Mouse (Mus musculus) retina, adult 2 months (tissue): ENCODE results near the gene Olfr685.

Experiments used
- DNase-seq: peaks from one replicate; pipeline ENCODE4 v3.0.0-alpha.2; 2012; ENCODE audit warnings: low read depth, low spot score

Olfr685 gene

GRCm38 (mm10) chr7:105185912-105186311 lies at the start of gene Olfr685:
Olfr685 (minus strand) TSS chr7:105186012.
- DNase-seq: no peak

- DNase-seq: no peak
Observed at GRCm38 (mm10) chr7:105229386-105229785, 43.6 kb upstream of the Olfr685 start.

GRCm38 (mm10) chr7:105228138-105228537 lies 42.3 kb upstream of the Olfr685 start:
- no peak for DNase-seq

- no peak for DNase-seq
Observed at GRCm38 (mm10) chr7:105226703-105227102, 40.9 kb upstream of the Olfr685 start.

- no peak for DNase-seq
Observed at GRCm38 (mm10) chr7:105226072-105226471, 40.3 kb upstream of the Olfr685 start.

GRCm38 (mm10) chr7:105218281-105218680 lies 32.5 kb upstream of the Olfr685 start:
- peak; percentile 63 for DNase-seq

GRCm38 (mm10) chr7:105214761-105215160 lies 28.9 kb upstream of the Olfr685 start:
- DNase-seq: no peak

GRCm38 (mm10) chr7:105207385-105207784 lies 21.6 kb upstream of the Olfr685 start, which contains the start of gene Olfr686:
Olfr686 (minus strand) TSS chr7:105207485.
- DNase-seq: no peak

GRCm38 (mm10) chr7:105170773-105171172 lies 15.0 kb downstream of the Olfr685 start:
- no peak for DNase-seq

GRCm38 (mm10) chr7:105163553-105163952 lies 22.3 kb downstream of the Olfr685 start, which contains the start of gene Olfr684:
Olfr684 (minus strand) TSS chr7:105163653.
- DNase-seq: no peak

GRCm38 (mm10) chr7:105146912-105147311 lies 38.9 kb downstream of the Olfr685 start, which contains the start of gene Olfr683:
Olfr683 (minus strand) TSS chr7:105147012.
- DNase-seq: no peak

GRCm38 (mm10) chr7:105141275-105141674 lies 44.5 kb downstream of the Olfr685 start:
- DNase-seq: no peak
